Mouse (Mus musculus): ENCODE measurements around the gene Brd7. TPM values are rescaled to one million over a fixed set of nuclear protein-coding genes. Genes with fewer than 3 reads are reported as not detected.

Brd7 gene
- total RNA-seq, 1 experiment, result 45.5 TPM

GRCm38 (mm10) chr8:88312966-88313365 lies 49.0 kb downstream of the Brd7 start:
- TF ChIP-seq MAFK (IDR thresholded peaks at IDR 0.05; ENCODE audit: insufficient read depth, low read depth, low read length) (no peak), CHD2 (IDR thresholded peaks at IDR 0.05; ENCODE audit: low read depth, low read length) (no peak), ZNF384 (IDR thresholded peaks at IDR 0.05; ENCODE audit: low read depth, low read length) (no peak), HCFC1 (IDR thresholded peaks at IDR 0.05; ENCODE audit: borderline replicate concordance, insufficient read depth, low read length) (no peak), ZC3H11A (IDR thresholded peaks at IDR 0.05; ENCODE audit: borderline replicate concordance, low read depth, low read length) (no peak)
- H3K36me3 ChIP-seq (ENCODE audit: control insufficient read depth, insufficient read depth, low read length, poor library complexity, severe bottlenecking), result no peaks in the 10 kb centered on the region
- in situ Hi-C loops (cut with MboI; ENCODE audit: low sequenced_read_pairs in 2 of 2, unreplicated experiment in 2 of 2), result no loop called here
- H3K9me3 ChIP-seq (ENCODE audit: control insufficient read depth, insufficient read depth, low read depth, low read length), result no peaks in the 10 kb centered on the region
- H3K9ac ChIP-seq (ENCODE audit: insufficient read depth, low read depth, low read length, poor library complexity, severe bottlenecking), result no peak overlapping the region
- H3K4me1 ChIP-seq (ENCODE audit: control insufficient read depth in 2 of 2, insufficient read depth in 2 of 2, low read length in 2 of 2, poor library complexity in 1 of 2), result no peaks in the 10 kb centered on the region; a peak in 1 of 4 replicates
- H3K27ac ChIP-seq (ENCODE audit: insufficient read depth, low read depth, low read length, poor library complexity, severe bottlenecking), result no peak overlapping the region
- no peak overlapping the region for H3K4me3 ChIP-seq (ENCODE audit: insufficient read depth in 1 of 2, low read depth in 1 of 2, low read length in 2 of 2, poor library complexity in 1 of 2, severe bottlenecking in 1 of 2)
- DNase-seq (ENCODE audit: low read depth, low spot score), result no peak

DNA sequence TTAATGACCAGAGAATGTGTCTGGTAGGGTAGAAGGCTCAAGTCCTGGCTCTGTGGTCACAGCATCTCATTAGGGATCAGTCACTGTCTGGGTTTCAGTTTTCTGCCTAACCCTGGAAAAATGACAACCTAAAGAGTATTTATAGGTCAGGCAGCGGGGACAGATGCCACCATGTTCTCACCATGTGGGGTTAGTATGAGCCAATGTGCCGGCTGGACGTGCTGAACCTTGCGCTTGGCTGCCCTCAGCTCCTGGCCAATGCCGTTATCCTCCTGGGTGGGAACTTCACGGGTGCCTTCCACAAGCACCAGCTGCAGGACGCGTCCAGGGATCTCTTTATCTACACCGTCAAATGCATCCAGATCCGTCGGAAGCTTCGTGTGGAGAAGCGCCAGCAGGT lies 51.7 kb downstream of the Brd7 start:
- in situ Hi-C loops (cut with MboI; ENCODE audit: low sequenced_read_pairs in 2 of 2, unreplicated experiment in 2 of 2), result no loop called here

DNA sequence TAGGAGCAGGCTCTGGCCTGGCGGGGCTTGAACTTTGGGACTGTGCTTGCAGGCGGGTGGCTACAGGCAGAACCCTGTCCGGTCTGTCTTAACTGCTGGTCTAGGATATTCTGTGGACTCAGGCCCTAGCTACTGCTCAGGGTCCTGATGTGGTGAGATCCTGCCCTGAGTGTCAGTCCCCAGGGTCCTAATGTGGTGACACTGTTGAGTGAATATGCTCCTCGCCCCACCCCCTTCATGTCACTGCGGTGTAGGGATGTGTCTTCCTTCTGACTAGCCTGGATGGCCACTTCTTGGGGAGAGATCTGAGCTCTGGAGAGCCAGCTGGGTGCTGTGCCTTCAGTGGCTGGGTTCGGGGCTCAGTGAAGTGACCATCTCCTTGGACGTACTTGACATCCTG lies 52.1 kb downstream of the Brd7 start:
- Histone ChIP-seq H3K9me3 (ENCODE audit: control insufficient read depth, insufficient read depth, low read depth, low read length) (no peaks in the 10 kb centered on the region), H3K27ac (ENCODE audit: insufficient read depth, low read depth, low read length, poor library complexity, severe bottlenecking) (no peak overlapping the region), H3K36me3 (ENCODE audit: control insufficient read depth, insufficient read depth, low read length, poor library complexity, severe bottlenecking) (no peaks in the 10 kb centered on the region), H3K4me3 (ENCODE audit: insufficient read depth in 1 of 2, low read depth in 1 of 2, low read length in 2 of 2, poor library complexity in 1 of 2, severe bottlenecking in 1 of 2) (no peak overlapping the region), H3K9ac (ENCODE audit: insufficient read depth, low read depth, low read length, poor library complexity, severe bottlenecking) (no peak overlapping the region), H3K4me1 (ENCODE audit: control insufficient read depth in 2 of 2, insufficient read depth in 2 of 2, low read length in 2 of 2, poor library complexity in 1 of 2) (no peaks in the 10 kb centered on the region; a peak in 1 of 4 replicates)
- TF ChIP-seq MAFK (IDR thresholded peaks at IDR 0.05; ENCODE audit: insufficient read depth, low read depth, low read length) (no peak), CHD2 (IDR thresholded peaks at IDR 0.05; ENCODE audit: low read depth, low read length) (no peak), ZC3H11A (IDR thresholded peaks at IDR 0.05; ENCODE audit: borderline replicate concordance, low read depth, low read length) (no peak), ZNF384 (IDR thresholded peaks at IDR 0.05; ENCODE audit: low read depth, low read length) (no peak), HCFC1 (IDR thresholded peaks at IDR 0.05; ENCODE audit: borderline replicate concordance, insufficient read depth, low read length) (no peak)
- no peak for DNase-seq (ENCODE audit: low read depth, low spot score)
- in situ Hi-C loops (cut with MboI; ENCODE audit: low sequenced_read_pairs in 2 of 2, unreplicated experiment in 2 of 2), result no loop called here

More for the DNA sequence above, 51.7 kb downstream of the Brd7 start:
- H3K9me3 ChIP-seq (ENCODE audit: control insufficient read depth, insufficient read depth, low read depth, low read length), result no peaks in the 10 kb centered on the region
- H3K36me3 ChIP-seq (ENCODE audit: control insufficient read depth, insufficient read depth, low read length, poor library complexity, severe bottlenecking), result no peaks in the 10 kb centered on the region
- DNase-seq (ENCODE audit: low read depth, low spot score), result no peak
- TF ChIP-seq HCFC1 (IDR thresholded peaks at IDR 0.05; ENCODE audit: borderline replicate concordance, insufficient read depth, low read length) (no peak), ZC3H11A (IDR thresholded peaks at IDR 0.05; ENCODE audit: borderline replicate concordance, low read depth, low read length) (no peak), ZNF384 (IDR thresholded peaks at IDR 0.05; ENCODE audit: low read depth, low read length) (no peak), CHD2 (IDR thresholded peaks at IDR 0.05; ENCODE audit: low read depth, low read length) (no peak), MAFK (IDR thresholded peaks at IDR 0.05; ENCODE audit: insufficient read depth, low read depth, low read length) (no peak)
- no peak overlapping the region for H3K9ac ChIP-seq (ENCODE audit: insufficient read depth, low read depth, low read length, poor library complexity, severe bottlenecking)
- no peak overlapping the region for H3K27ac ChIP-seq (ENCODE audit: insufficient read depth, low read depth, low read length, poor library complexity, severe bottlenecking)
- H3K4me3 ChIP-seq (ENCODE audit: insufficient read depth in 1 of 2, low read depth in 1 of 2, low read length in 2 of 2, poor library complexity in 1 of 2, severe bottlenecking in 1 of 2), result no peak overlapping the region
- no peaks in the 10 kb centered on the region; a peak in 1 of 4 replicates for H3K4me1 ChIP-seq (ENCODE audit: control insufficient read depth in 2 of 2, insufficient read depth in 2 of 2, low read length in 2 of 2, poor library complexity in 1 of 2)

GRCm38 (mm10) chr8:88309274-88309873 lies 52.6 kb downstream of the Brd7 start:
- Histone ChIP-seq H3K36me3 (ENCODE audit: control insufficient read depth, insufficient read depth, low read length, poor library complexity, severe bottlenecking) (no peaks in the 10 kb centered on the region), H3K9ac (ENCODE audit: insufficient read depth, low read depth, low read length, poor library complexity, severe bottlenecking) (no peak overlapping the region), H3K4me1 (ENCODE audit: control insufficient read depth in 2 of 2, insufficient read depth in 2 of 2, low read length in 2 of 2, poor library complexity in 1 of 2) (no peaks in the 10 kb centered on the region; a peak in 1 of 4 replicates), H3K27ac (ENCODE audit: insufficient read depth, low read depth, low read length, poor library complexity, severe bottlenecking) (no peak overlapping the region), H3K4me3 (ENCODE audit: insufficient read depth in 1 of 2, low read depth in 1 of 2, low read length in 2 of 2, poor library complexity in 1 of 2, severe bottlenecking in 1 of 2) (no peak overlapping the region), H3K9me3 (ENCODE audit: control insufficient read depth, insufficient read depth, low read depth, low read length) (no peaks in the 10 kb centered on the region)
- no peak for DNase-seq (ENCODE audit: low read depth, low spot score)
- TF ChIP-seq ZNF384 (IDR thresholded peaks at IDR 0.05; ENCODE audit: low read depth, low read length) (no peak), HCFC1 (IDR thresholded peaks at IDR 0.05; ENCODE audit: borderline replicate concordance, insufficient read depth, low read length) (no peak), CHD2 (IDR thresholded peaks at IDR 0.05; ENCODE audit: low read depth, low read length) (no peak), MAFK (IDR thresholded peaks at IDR 0.05; ENCODE audit: insufficient read depth, low read depth, low read length) (no peak), ZC3H11A (IDR thresholded peaks at IDR 0.05; ENCODE audit: borderline replicate concordance, low read depth, low read length) (no peak)
- in situ Hi-C loops (cut with MboI; ENCODE audit: low sequenced_read_pairs in 2 of 2, unreplicated experiment in 2 of 2), result no loop called here
